Mouse (Mus musculus) NIH3T3 (cell line): ENCODE results near the gene Ifi209.
"Not testable (repeated sequence)": the region's sequence is repeated elsewhere in the genome, so short reads cannot be mapped to it uniquely, and the experiment has no call there.

Source experiments
- DNase-seq: peaks from one replicate; pipeline ENCODE4 v3.0.0-alpha.2; 2012; ENCODE audit warnings: low read depth

The Ifi209 gene

GRCm38 (mm10) chr1:173630622-173631021, at the start of gene Ifi209:
Ifi209 (plus strand) TSS chr1:173630917.
- DNase-seq = not testable (repeated sequence)

- DNase-seq = not testable (repeated sequence)
Observed at GRCm38 (mm10) chr1:173589698-173590097, 41.0 kb upstream of the Ifi209 start.

DNA sequence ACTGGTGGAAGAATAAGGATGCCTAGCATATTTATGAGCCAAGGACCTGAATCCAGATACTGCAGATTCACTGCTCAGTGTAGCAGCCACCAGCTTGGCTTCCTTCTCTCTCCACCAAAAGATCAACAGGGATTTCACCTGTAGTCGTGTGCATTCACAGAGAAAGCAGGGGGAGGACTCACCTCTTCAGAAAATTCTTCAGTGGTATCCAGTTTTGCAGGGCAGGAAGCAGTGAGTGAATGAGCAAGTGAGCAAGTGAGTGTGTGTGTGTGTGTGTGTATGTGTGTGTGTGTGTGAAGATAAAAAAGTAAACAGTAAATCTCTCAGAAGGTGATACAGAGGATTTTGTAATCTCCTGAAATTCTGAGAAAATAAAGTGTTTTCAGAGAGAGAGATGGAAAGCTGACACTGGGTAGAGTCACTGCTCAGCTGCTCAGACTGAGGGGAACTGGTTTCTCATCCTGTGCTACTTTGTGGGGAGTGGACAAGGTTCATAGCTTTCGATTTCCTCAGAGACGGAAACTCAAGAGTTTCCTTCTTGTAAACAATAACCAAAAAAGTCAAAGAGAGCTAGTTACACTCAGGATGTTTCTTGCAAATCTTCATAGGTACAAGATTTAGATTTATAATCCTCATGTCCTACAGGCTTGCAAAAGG, 31.8 kb upstream of the Ifi209 start, which contains the start of gene Ifi213:
Gene Ifi213 (minus strand): TSS at position 437 of the 657 bp plus-strand sequence.
- not testable (repeated sequence) for DNase-seq

DNA sequence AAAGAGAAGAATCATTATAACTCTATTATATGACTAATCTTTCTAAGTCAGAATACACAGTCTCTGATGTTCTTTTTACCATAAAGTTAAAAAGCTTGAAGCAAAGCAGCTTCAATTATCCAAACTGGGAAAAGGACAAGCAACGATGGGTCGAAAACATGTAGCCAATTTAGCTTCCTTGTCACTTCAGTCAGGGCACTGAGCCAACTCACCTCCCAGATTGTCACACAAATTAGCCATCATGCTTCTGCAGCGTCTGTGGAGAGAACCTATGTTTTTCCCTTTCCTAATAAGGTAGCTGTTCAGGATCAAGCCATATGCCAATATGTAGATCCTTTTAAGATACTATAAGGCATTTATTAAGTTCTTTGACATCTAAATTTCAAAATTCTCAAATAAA, 20.4 kb upstream of the Ifi209 start:
- not testable (repeated sequence) for DNase-seq

- peak; percentile 13 for DNase-seq
Observed at GRCm38 (mm10) chr1:173622216-173622615, 8.5 kb upstream of the Ifi209 start.

GRCm38 (mm10) chr1:173624052-173624451, 6.7 kb upstream of the Ifi209 start:
- DNase-seq = no peak

- DNase-seq = no peak
Observed at GRCm38 (mm10) chr1:173626686-173627085, 4.0 kb upstream of the Ifi209 start.

DNA sequence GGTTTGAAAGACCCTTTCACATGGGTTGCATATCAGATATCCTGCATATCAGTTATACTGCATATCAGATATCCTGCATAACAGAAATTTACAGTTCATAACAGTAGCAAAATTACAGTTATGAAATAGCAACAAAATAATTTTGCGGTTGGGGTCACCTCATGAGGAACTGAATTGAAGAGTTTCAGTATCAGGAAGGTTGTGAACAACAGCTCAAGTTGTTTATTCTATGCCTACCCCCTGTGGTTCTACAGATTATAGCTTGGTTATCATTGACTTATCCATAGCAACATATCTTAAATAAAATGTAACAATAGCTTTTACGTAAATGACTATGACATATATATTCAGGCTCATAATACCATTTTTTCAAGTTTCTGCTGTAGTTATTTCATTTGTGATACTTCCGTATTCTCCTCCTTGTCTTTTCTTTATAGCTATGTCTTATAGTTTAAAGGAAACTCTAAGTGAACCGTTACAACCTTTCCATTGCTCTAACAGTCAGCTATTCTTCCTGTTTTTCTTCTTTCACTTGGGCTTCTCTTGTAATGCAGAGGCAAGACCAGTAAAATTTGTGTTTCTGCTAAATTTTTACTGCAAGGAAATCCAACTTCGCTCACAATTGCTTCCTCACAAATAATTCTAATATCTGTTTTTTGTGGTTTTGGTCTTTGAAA, 3.4 kb downstream of the Ifi209 start:
- DNase-seq = no peak

DNA sequence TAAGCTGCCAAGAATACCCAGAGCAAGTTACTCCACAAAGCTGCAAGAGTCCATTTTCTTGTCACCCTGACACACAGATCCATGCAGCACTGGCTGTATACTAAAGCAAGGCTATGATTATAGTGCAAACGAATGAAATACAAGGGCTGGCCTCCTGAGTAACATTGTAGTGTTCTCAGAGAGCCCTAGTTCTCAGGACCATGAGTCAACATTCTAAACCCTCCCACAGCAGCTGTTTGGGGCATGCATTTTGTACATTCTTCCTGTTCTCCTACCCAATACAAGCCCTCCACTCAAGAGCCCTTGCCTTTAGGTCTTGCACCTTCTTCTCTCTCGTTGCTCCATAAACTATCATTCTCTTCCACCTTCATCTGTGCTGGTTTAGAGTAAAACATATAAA, 14.7 kb downstream of the Ifi209 start:
- DNase-seq = peak; percentile 8

DNA sequence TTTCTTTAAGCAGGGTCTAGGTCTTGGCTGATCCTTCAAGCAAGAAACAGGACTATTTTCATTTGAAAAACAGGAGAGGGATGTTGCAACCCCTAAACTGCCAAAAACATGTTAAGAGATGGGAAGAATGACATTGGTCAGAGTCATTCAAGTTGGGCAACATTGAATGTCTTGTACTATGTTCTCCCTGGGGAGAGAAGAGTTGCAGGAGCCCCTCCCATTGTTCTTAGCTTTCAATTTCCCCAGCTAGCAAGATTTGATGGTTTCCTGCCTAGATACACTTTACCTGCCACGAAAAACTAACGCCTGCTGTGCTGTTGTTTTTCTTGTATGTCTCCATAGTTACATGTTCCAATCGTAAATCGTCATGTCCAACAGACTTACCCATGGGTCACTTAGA, 27.3 kb downstream of the Ifi209 start:
- peak; percentile 51 for DNase-seq

GRCm38 (mm10) chr1:173673458-173674097, 42.9 kb downstream of the Ifi209 start, which contains the start of gene Ifi208:
Ifi208 (plus strand) TSS chr1:173673675.
- not testable (repeated sequence) for DNase-seq

DNA sequence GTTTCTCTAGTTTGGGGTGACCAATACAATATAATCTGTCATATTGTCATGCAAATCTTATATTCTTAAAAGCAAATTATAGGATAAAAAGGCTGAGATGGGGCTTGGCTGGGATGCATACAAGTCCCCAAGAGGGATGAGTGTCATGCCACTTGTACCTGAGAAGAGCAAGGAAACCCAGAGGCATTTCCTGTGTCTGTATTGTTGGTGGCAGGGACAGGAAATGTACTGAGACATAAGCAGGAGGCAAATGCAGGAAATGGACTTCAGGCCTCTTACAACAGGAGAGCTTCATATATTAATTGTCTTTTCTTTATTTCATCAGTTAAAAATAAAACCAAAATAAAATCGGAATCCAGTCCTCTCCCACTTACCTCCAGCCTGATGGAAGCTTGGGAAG, 47.9 kb downstream of the Ifi209 start:
- DNase-seq = not testable (repeated sequence)

GRCm38 (mm10) chr1:173694270-173694669, 63.6 kb downstream of the Ifi209 start:
- no peak for DNase-seq
